Mouse (Mus musculus): ENCODE measurements around the gene Zfp982. TPM values are rescaled to one million over a fixed set of nuclear protein-coding genes. Genes with fewer than 3 reads are reported as not detected.
"Not testable (repeated sequence)": the region's sequence is repeated elsewhere in the genome, so short reads cannot be mapped to it uniquely, and the experiment has no call there.

The Zfp982 gene
- polyA plus RNA-seq, 1 experiment from 2014 or later, result 8.3 TPM

DNA sequence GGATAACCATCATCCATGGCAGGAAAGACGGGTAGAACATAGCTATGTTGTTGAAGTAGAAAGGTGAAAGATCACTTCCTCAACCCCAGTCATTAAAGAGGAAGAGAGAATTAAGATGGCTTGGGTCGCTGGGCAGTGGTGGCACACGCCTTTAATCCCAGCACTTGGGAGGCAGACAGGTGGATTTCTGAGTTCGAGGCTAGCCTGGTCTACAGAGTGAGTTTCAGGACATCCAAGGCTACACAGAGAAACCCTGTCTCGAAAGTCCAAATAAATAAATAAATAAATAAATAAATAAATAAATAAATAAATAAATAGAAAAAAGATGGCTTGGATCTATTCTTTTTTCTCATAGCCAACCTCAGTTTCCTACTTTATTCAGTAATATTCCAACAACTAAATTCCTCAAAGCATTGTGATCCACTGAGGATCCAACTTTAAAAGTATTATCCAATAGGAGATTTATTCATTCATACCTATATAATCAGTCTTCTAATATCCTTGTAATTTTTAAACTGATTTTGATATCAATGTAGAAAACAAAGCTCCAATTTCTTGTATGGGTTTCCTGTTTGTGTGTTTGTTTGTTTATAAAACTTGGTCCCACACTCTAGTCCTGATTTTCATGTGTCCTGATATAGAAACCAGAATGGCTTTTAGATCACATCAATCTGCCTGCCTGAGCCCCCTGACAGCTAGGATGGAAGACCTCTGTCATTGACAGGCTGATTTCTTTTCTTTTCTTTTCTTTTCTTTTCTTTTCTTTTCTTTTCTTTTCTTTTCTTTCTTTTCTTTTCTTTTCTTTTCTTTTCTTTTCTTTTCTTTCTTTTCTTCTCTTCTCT is 6.8 kb downstream of the Zfp982 start:
- H3K27me3 ChIP-seq (ENCODE audit: control insufficient read depth, insufficient read depth, low read length); H3K4me2 ChIP-seq (replicated peaks; ENCODE audit: low read depth, low read length); H3K36me3 ChIP-seq (ENCODE audit: control insufficient read depth, insufficient read depth, low read length); ATAC-seq (ENCODE audit: insufficient number of reproducible peaks, insufficient read depth, low FRiP score, low read depth); H3K9ac ChIP-seq (replicated peaks; ENCODE audit: low read depth, low read length); H3K4me3 ChIP-seq (ENCODE audit: low read depth, low read length); H3K9me3 ChIP-seq (ENCODE audit: control insufficient read depth, low read depth, low read length); H3K27ac ChIP-seq (ENCODE audit: low read length); H3K4me1 ChIP-seq (ENCODE audit: control insufficient read depth, insufficient read depth, low read length): not testable (repeated sequence)
- WGBS, result 85% methylated on average over 5 of the region's 5 CpGs

DNA sequence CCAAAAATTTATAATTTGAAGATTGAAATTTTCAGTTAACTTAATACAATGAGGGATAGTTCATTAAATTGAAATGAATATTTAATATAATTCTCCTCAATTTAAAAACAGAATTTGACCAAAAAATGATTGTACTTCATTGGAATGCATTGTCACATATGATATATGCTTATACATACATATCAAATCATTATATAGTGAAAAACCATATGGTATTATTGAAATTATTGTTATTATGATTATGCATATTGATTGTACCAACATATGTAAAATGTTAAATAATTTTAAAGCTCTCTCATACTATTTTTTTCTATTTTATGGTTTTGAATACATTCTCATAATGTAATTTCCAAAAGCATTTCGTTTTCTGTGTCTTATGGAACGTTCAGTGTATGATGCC is 17.0 kb downstream of the Zfp982 start:
- H3K4me2 ChIP-seq (replicated peaks; ENCODE audit: low read depth, low read length), result no peak overlapping the region
- H3K4me3 ChIP-seq (ENCODE audit: low read depth, low read length), result no peak overlapping the region
- peaks cover 19% of the 10 kb centered on the region for H3K9me3 ChIP-seq (ENCODE audit: control insufficient read depth, low read depth, low read length)
- H3K27me3 ChIP-seq (ENCODE audit: control insufficient read depth, insufficient read depth, low read length), result no peaks in the 10 kb centered on the region
- 82% methylated on average over 2 of the region's 2 CpGs for WGBS
- no peak overlapping the region for H3K9ac ChIP-seq (replicated peaks; ENCODE audit: low read depth, low read length)
- H3K4me1 ChIP-seq (ENCODE audit: control insufficient read depth, insufficient read depth, low read length), result no peaks in the 10 kb centered on the region
- H3K36me3 ChIP-seq (ENCODE audit: control insufficient read depth, insufficient read depth, low read length), result no peaks in the 10 kb centered on the region
- no peak for ATAC-seq (ENCODE audit: insufficient number of reproducible peaks, insufficient read depth, low FRiP score, low read depth)
- H3K27ac ChIP-seq (ENCODE audit: low read length), result no peak overlapping the region

DNA sequence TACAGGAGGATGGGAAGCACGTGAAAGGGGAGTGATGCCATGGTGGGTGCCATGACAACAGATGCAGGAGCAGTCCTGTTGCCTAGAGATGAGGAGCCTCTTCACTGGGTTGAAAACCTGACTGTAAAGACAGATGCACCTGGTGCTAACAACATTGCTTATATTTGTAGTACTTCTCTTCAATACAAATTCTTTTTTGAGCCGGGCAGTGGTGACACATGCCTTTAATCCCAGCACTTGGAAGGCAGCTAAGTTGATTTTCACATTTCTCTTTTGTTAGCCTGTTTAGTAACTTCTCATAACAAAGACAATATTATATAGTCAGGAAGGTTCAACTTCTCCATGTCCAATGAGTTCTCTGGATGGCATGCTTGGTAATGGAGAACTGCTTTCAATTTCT is 26.8 kb downstream of the Zfp982 start:
- Histone ChIP-seq H3K36me3 (ENCODE audit: control insufficient read depth, insufficient read depth, low read length) (no peaks in the 10 kb centered on the region), H3K4me2 (replicated peaks; ENCODE audit: low read depth, low read length) (no peak overlapping the region), H3K4me3 (ENCODE audit: low read depth, low read length) (no peak overlapping the region), H3K4me1 (ENCODE audit: control insufficient read depth, insufficient read depth, low read length) (no peaks in the 10 kb centered on the region), H3K27ac (ENCODE audit: low read length) (no peak overlapping the region), H3K27me3 (ENCODE audit: control insufficient read depth, insufficient read depth, low read length) (no peaks in the 10 kb centered on the region), H3K9me3 (ENCODE audit: control insufficient read depth, low read depth, low read length) (peaks cover 58% of the 10 kb centered on the region), H3K9ac (replicated peaks; ENCODE audit: low read depth, low read length) (no peak overlapping the region)
- 69% methylated on average over 2 of the region's 2 CpGs for WGBS
- peak; percentile 33; the same call in 1 of the 2 replicates for ATAC-seq (ENCODE audit: insufficient number of reproducible peaks, insufficient read depth, low FRiP score, low read depth)

DNA sequence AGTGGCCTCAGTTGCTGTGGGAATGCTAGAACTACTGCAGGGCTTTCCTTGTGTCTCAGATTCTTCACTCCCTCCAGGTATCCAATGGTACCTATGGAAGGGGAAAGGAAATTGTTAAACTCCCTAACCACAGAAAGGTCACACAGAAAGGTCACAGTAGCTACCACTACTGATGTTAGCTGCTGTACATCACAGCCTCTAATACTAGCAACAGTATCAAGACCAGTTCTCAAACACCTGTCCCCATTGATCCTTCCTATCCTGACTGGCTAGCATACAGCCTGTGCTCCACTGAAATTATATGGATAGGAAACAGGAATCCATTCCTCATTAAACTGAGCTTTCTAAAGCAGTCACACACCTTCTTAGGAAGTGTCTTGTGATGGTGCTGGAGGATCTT is 27.9 kb downstream of the Zfp982 start:
- Histone ChIP-seq H3K36me3 (ENCODE audit: control insufficient read depth, insufficient read depth, low read length) (no peaks in the 10 kb centered on the region), H3K9ac (replicated peaks; ENCODE audit: low read depth, low read length) (no peak overlapping the region), H3K4me1 (ENCODE audit: control insufficient read depth, insufficient read depth, low read length) (no peaks in the 10 kb centered on the region), H3K4me2 (replicated peaks; ENCODE audit: low read depth, low read length) (no peak overlapping the region), H3K9me3 (ENCODE audit: control insufficient read depth, low read depth, low read length) (peaks cover 62% of the 10 kb centered on the region), H3K27me3 (ENCODE audit: control insufficient read depth, insufficient read depth, low read length) (no peaks in the 10 kb centered on the region), H3K27ac (ENCODE audit: low read length) (no peak overlapping the region), H3K4me3 (ENCODE audit: low read depth, low read length) (no peak overlapping the region)
- peak; percentile 42 for ATAC-seq (ENCODE audit: insufficient number of reproducible peaks, insufficient read depth, low FRiP score, low read depth)

DNA sequence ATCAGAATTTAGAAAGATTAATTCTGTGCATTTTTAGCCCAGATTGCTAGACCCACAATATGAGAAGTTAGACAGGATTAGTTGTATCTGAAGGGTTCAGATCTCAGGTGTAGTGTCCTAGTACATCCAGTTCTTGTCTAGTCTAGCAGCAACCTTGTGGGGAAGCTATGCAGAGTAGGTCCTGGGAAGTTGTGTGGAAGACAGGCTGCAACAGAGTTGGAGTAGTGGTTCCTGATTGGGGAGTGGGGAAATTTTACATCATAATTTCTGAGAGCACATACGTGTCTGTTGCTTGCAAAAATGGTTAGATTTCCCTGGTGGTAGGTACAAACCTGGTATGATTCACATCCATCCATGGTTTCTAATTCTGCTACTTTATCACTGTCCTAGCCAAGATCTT is 32.9 kb downstream of the Zfp982 start:
- Histone ChIP-seq H3K4me1 (ENCODE audit: control insufficient read depth, insufficient read depth, low read length) (no peaks in the 10 kb centered on the region), H3K9ac (replicated peaks; ENCODE audit: low read depth, low read length) (no peak overlapping the region), H3K4me2 (replicated peaks; ENCODE audit: low read depth, low read length) (no peak overlapping the region), H3K27me3 (ENCODE audit: control insufficient read depth, insufficient read depth, low read length) (no peaks in the 10 kb centered on the region), H3K36me3 (ENCODE audit: control insufficient read depth, insufficient read depth, low read length) (no peaks in the 10 kb centered on the region), H3K27ac (ENCODE audit: low read length) (no peak overlapping the region), H3K9me3 (ENCODE audit: control insufficient read depth, low read depth, low read length) (peaks cover 37% of the 10 kb centered on the region), H3K4me3 (ENCODE audit: low read depth, low read length) (no peak overlapping the region)
- WGBS, result 83% methylated on average over 1 of the region's 1 CpGs
- no peak for ATAC-seq (ENCODE audit: insufficient number of reproducible peaks, insufficient read depth, low FRiP score, low read depth)

DNA sequence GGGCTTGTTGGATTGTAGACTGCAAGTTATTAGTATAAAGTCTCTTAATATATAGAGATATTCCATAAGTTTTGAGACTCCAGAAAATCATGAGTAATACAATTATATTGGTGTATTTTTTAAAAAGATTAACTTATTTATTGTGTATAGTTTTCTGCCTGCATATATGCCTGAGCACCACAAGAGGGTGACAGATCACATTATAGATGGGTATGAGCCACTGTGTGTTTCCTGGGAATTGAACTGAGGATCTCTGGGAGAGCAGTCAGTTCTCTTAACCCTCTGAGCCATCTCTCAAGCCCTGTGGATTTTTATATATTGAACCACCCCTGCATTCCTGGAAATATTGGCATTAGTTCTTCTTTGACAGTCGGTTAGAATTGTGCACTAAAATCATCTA is 38.1 kb downstream of the Zfp982 start:
- no peak overlapping the region for H3K9ac ChIP-seq (replicated peaks; ENCODE audit: low read depth, low read length)
- no peak overlapping the region for H3K4me3 ChIP-seq (ENCODE audit: low read depth, low read length)
- no peak for ATAC-seq (ENCODE audit: insufficient number of reproducible peaks, insufficient read depth, low FRiP score, low read depth)
- 76% methylated on average over 1 of the region's 1 CpGs for WGBS
- H3K4me2 ChIP-seq (replicated peaks; ENCODE audit: low read depth, low read length), result no peak overlapping the region
- H3K36me3 ChIP-seq (ENCODE audit: control insufficient read depth, insufficient read depth, low read length), result no peaks in the 10 kb centered on the region
- no peaks in the 10 kb centered on the region for H3K4me1 ChIP-seq (ENCODE audit: control insufficient read depth, insufficient read depth, low read length)
- H3K27ac ChIP-seq (ENCODE audit: low read length), result no peak overlapping the region
- peaks cover 16% of the 10 kb centered on the region; the same call in 1 of the 2 replicates for H3K9me3 ChIP-seq (ENCODE audit: control insufficient read depth, low read depth, low read length)
- H3K27me3 ChIP-seq (ENCODE audit: control insufficient read depth, insufficient read depth, low read length), result no peaks in the 10 kb centered on the region

DNA sequence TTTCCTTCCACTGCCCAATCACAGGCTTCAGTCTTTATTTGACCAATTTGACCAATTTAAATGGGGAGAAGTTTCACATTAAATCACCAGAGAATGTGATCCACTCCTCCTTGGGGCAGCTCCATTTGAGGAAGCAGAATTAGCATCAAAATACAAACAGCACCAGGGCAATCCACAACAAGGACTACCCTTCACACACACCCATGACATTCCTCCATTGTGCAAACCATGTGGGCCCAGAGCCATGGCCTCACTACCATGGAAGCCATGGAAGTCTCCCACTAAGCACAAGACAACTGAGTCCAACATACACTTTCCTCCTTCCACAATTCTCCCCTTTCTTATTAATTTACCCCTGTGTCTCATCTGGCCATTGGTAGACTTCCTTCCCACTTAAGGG is 43.7 kb downstream of the Zfp982 start:
- H3K27ac ChIP-seq (ENCODE audit: low read length); H3K36me3 ChIP-seq (ENCODE audit: control insufficient read depth, insufficient read depth, low read length); H3K4me1 ChIP-seq (ENCODE audit: control insufficient read depth, insufficient read depth, low read length); H3K27me3 ChIP-seq (ENCODE audit: control insufficient read depth, insufficient read depth, low read length); H3K4me2 ChIP-seq (replicated peaks; ENCODE audit: low read depth, low read length); H3K9ac ChIP-seq (replicated peaks; ENCODE audit: low read depth, low read length); ATAC-seq (ENCODE audit: insufficient number of reproducible peaks, insufficient read depth, low FRiP score, low read depth); H3K4me3 ChIP-seq (ENCODE audit: low read depth, low read length): not testable (repeated sequence)
- peaks cover 29% of the 10 kb centered on the region for H3K9me3 ChIP-seq (ENCODE audit: control insufficient read depth, low read depth, low read length)

DNA sequence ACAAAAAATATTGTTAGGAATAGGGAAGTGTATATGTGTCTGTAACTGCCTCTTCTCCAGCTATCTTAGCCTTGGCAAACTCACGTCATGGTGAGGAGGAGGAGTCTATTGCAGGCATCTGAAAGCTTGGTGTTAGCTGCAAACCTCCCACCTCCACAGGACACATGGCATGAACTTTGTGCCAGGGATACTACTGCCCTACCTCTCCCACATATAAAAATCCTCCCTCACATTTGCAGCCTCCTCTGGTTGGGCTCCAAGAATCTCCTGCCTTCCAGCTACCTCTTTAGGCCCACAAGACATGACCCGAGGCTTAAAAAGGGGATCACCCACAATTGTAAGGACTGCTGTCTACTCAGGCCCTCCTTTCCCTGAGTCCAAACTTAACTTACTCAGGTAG is 45.5 kb downstream of the Zfp982 start:
- peaks cover 26% of the 10 kb centered on the region for H3K9me3 ChIP-seq (ENCODE audit: control insufficient read depth, low read depth, low read length)
- H3K9ac ChIP-seq (replicated peaks; ENCODE audit: low read depth, low read length), result no peak overlapping the region
- H3K4me1 ChIP-seq (ENCODE audit: control insufficient read depth, insufficient read depth, low read length), result no peaks in the 10 kb centered on the region
- no peaks in the 10 kb centered on the region for H3K36me3 ChIP-seq (ENCODE audit: control insufficient read depth, insufficient read depth, low read length)
- 88% methylated on average over 2 of the region's 2 CpGs for WGBS
- H3K4me2 ChIP-seq (replicated peaks; ENCODE audit: low read depth, low read length), result no peak overlapping the region
- H3K27me3 ChIP-seq (ENCODE audit: control insufficient read depth, insufficient read depth, low read length), result no peaks in the 10 kb centered on the region
- no peak overlapping the region for H3K4me3 ChIP-seq (ENCODE audit: low read depth, low read length)
- no peak overlapping the region for H3K27ac ChIP-seq (ENCODE audit: low read length)
- no peak for ATAC-seq (ENCODE audit: insufficient number of reproducible peaks, insufficient read depth, low FRiP score, low read depth)

DNA sequence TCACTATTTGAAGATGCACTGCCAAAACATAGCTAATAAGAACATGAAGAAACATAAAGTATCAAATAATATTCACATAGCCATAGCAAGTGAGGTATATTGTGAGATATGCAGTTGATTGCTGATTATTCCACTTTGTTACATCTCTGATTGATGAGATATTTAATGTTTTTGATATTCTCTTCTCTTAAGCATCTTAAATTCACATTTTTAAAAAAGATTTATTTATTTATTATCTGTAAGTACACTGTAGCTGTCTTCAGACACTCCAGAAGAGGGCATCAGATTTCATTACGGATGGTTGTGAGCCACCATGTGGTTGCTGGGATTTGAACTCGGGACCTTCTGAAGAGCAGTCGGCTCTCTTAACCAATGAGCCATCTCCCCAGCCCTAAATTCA is 47.7 kb downstream of the Zfp982 start, which contains the start of gene Gm16503:
Gm16503 (plus strand) TSS at position 301 of the 400 bp plus-strand sequence.
- ATAC-seq (ENCODE audit: insufficient number of reproducible peaks, insufficient read depth, low FRiP score, low read depth); H3K27me3 ChIP-seq (ENCODE audit: control insufficient read depth, insufficient read depth, low read length); H3K4me1 ChIP-seq (ENCODE audit: control insufficient read depth, insufficient read depth, low read length); H3K9ac ChIP-seq (replicated peaks; ENCODE audit: low read depth, low read length); H3K4me3 ChIP-seq (ENCODE audit: low read depth, low read length); H3K4me2 ChIP-seq (replicated peaks; ENCODE audit: low read depth, low read length); H3K27ac ChIP-seq (ENCODE audit: low read length); H3K36me3 ChIP-seq (ENCODE audit: control insufficient read depth, insufficient read depth, low read length): not testable (repeated sequence)
- WGBS, result 84% methylated on average over 3 of the region's 3 CpGs
- peaks cover 33% of the 10 kb centered on the region for H3K9me3 ChIP-seq (ENCODE audit: control insufficient read depth, low read depth, low read length)
